Mouse (Mus musculus): ENCODE results near the gene Cdhr3. TPM values are rescaled to one million over a fixed set of nuclear protein-coding genes. Genes with fewer than 3 reads are reported as not detected.
A peak's percentile ranks its signal among the peaks of the same experiment; 100 is the strongest.

Cdhr3 gene
- total RNA-seq, 2 experiments from 2014 or later = 0.56 TPM; not detected in 1

- DNase-seq (ENCODE audit: low spot score in 2 of 2) = no peak
These were observed 56.8 kb downstream of the Cdhr3 start for GRCm38 (mm10) chr12:33035719-33036521.

- no peak for DNase-seq (ENCODE audit: low spot score in 2 of 2)
These were observed 57.5 kb downstream of the Cdhr3 start for GRCm38 (mm10) chr12:33035089-33035718.

DNA sequence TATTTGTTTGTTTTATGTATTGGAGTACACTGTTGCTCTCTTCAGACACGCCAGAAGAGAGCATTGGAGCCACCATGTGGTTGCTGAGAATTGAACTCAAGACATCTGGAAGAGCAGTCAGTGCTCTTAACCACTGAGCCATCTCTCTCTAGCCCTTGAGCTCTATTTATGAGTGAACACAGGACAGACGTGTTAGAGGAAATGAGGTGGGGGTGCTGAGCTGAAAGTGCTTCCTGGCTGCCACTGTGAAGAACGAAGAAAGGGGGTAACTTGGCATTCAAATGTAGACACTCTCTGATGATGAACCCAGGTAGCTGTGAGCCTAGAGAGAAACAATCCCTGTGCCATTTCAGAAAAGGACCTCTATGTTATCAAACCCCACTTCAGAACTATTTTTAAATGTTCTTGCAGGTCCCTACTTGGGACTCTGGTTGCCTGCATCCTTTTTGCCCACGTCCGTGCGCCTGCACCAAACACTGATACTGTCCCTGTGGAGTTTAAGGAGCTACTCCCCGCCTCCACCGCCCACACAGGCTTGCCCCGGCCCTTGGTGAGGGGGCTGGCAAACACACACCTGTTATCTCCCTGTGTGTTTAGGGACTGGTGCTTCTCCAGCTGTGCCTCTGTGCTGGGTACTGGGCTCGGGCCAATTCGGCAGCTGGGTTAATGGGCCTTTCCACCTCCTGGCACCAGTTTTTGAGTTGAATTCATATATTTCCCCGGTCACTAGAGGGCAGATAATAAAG lies 58.2 kb downstream of the Cdhr3 start:
- DNase-seq (ENCODE audit: low spot score in 2 of 2) = no peak

- no peak for DNase-seq (ENCODE audit: low spot score in 2 of 2)
These were observed 59.5 kb downstream of the Cdhr3 start for GRCm38 (mm10) chr12:33033221-33033620.

DNA sequence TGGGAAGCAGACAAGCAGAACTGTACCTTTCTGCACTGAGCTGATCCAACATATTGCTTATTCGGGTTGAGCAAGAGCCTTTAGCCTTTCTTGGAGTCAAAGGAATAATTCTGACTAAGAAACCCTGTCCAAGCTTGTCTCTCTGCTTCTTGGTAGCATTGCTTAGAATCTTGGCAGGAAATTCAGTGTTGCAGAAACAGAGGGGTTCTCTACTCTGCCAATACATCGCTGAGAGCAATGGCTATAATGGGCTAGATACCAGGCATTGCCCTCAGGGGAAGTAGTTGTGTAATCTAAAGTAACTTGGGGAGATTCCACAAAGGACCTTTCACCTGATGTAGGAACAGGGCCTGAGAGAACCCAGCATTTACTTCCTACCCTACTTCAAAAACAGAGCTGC lies 62.1 kb downstream of the Cdhr3 start:
- DNase-seq (ENCODE audit: low spot score in 2 of 2) = no peak

DNA sequence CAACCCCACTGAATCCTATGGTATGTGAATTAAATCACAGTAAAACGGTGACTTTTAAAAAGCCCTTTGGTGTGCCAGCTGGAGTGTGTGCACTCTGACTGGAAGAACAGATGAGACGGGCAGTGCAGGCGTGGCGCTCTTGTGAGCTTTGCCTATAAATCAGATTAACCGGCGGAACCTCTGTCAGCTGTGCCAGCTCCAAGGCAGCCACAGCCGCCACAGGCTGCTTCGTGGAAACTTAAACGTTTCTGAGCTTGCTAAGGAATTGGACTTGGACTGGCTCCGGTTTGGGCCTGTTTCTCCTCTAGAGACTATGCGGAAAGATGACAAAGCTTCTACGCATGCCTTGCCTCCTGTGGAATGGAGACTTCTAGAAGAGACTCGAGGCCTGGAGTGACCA lies 62.6 kb downstream of the Cdhr3 start:
- no peak for DNase-seq (ENCODE audit: low spot score in 2 of 2)

GRCm38 (mm10) chr12:33028708-33029107 lies 64.0 kb downstream of the Cdhr3 start:
- DNase-seq (ENCODE audit: low spot score in 2 of 2) = no peak

GRCm38 (mm10) chr12:33028109-33028691 lies 64.5 kb downstream of the Cdhr3 start:
- no peak for DNase-seq (ENCODE audit: low spot score in 2 of 2)

GRCm38 (mm10) chr12:33027093-33027492 lies 65.6 kb downstream of the Cdhr3 start:
- DNase-seq (ENCODE audit: low spot score in 2 of 2) = peak; percentile 30 to 49

DNA sequence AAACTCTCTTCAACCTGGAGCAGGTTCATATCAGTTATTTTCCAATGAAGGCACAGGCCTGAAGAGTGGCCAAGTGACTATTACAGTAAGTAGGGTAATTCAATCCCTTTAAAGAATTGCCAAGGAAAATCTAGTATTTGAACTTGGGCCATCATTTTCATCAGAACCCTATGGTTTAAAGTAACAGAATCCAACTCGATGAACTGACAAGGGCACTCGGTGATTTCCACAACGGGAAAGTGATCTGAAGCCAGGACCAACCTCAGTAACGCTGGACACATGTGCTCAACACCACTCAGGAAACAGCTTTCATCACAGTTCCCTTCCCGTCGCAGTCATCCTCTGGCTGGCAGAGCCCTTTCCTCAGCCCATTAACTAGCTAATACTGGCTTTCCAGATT lies 68.2 kb downstream of the Cdhr3 start:
- DNase-seq (ENCODE audit: low spot score in 2 of 2) = no peak

- DNase-seq (ENCODE audit: low spot score in 2 of 2) = no peak
These were observed 70.9 kb downstream of the Cdhr3 start for GRCm38 (mm10) chr12:33021751-33022150.

DNA sequence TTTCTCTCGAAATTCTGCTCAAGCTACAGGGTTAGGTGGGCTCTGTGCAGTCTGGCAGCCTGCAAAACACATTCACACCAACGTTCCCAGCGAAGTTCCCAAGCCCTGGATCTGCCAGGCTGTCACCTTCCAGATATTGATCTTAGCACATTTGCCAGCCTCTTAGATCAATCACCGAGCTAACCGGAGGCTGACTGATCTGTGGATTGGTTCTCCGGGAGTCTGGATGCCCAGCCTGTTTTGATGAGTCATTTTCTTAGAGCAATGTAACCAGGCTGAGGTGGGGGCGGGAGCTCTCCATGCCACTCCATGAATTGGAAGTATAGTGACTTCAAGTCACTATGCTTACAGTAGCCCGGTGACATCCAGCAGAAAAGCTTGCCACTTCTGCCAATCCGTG lies 71.5 kb downstream of the Cdhr3 start:
- DNase-seq (ENCODE audit: low spot score in 2 of 2) = no peak

- DNase-seq (ENCODE audit: low spot score in 2 of 2) = no peak
These were observed 72.7 kb downstream of the Cdhr3 start for GRCm38 (mm10) chr12:33020011-33020410.

DNA sequence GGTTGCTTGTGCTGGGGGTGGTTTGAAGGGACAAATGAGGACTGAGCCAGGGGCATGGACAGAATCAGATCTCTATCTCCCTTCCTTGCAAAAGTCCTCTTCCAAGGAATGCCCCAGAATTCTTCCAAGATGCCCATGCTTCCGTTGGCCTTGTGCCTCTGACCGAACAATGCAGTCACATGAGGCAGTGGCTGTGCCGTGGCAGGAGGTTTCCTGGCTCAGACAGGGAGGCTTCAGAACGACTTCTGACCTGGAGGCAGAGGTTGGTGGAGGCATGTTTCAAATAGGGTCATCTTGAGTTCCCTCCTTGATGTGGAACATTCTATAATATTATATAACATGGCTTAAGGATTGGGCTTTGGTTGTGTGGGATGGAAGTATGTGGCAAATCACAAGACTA lies 74.1 kb downstream of the Cdhr3 start:
- DNase-seq (ENCODE audit: low spot score in 2 of 2) = no peak

- DNase-seq (ENCODE audit: low spot score in 2 of 2) = no peak
These were observed 75.6 kb downstream of the Cdhr3 start for GRCm38 (mm10) chr12:33016824-33017705.

DNA sequence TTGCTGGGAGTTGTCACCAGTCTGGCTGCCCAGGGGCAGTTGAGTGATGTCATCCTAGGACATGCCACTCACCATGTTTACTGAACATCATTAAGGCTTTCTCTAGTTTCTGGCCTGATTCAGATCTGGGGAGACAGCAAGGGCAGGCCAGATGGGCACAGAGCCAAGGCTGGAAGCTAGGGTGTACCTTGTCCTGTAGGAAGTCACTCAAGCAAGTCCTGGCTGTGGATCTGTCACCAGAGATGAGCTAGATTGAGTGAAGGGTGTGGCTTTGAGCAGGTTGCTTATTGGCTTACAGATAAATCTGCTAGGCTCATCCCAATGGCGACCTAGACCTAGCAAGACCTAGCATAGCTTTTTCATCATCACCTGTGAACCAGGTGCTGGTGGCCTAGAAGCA lies 77.6 kb downstream of the Cdhr3 start:
- no peak for DNase-seq (ENCODE audit: low spot score in 2 of 2)

GRCm38 (mm10) chr12:33014050-33014796 lies 78.5 kb downstream of the Cdhr3 start:
- no peak for DNase-seq (ENCODE audit: low spot score in 2 of 2)

DNA sequence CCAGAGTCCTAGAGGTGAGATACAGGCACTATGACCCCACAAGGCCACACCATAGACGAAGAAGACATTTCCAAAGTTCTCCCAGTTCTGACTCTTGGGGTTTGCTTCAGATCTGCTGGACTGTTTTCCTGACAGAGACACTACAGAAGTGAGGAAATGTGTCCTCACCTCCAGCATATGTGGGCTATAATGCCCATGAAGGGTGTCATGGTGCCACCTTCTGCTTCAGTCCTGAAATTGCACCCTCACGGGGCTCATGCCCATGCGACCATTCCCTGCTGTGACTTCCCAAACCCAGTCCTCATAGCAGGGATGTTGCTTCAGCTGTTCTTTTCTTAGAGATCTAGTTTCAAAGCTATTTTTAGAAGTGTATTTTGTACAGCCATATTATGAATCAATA lies 82.6 kb downstream of the Cdhr3 start:
- no peak for DNase-seq (ENCODE audit: low spot score in 2 of 2)

- no peak for DNase-seq (ENCODE audit: low spot score in 2 of 2)
These were observed 83.3 kb downstream of the Cdhr3 start for GRCm38 (mm10) chr12:33009206-33009966.
